Mouse (Mus musculus): ENCODE results near the gene Ifnlr1. TPM values are rescaled to one million over a fixed set of nuclear protein-coding genes. Genes with fewer than 3 reads are reported as not detected.

The Ifnlr1 gene
- polyA plus RNA-seq, 1 experiment from 2014 or later: 2.1 TPM

GRCm38 (mm10) chr4:135679316-135679715 is 6.8 kb upstream of the Ifnlr1 start:
- Histone ChIP-seq H3K4me2 (ENCODE audit: low read depth, low read length) (no peak overlapping the region), H3K36me3 (ENCODE audit: control insufficient read depth, insufficient read depth, low read length) (no peaks in the 10 kb centered on the region), H3K9ac (ENCODE audit: low read length) (no peak overlapping the region), H3K4me3 (ENCODE audit: low read length) (no peak overlapping the region), H3K4me1 (replicated peaks; ENCODE audit: control insufficient read depth, insufficient read depth, low read length) (no peaks in the 10 kb centered on the region), H3K9me3 (ENCODE audit: control insufficient read depth, low read length) (no peaks in the 10 kb centered on the region), H3K27ac (ENCODE audit: low read length) (no peak overlapping the region), H3K27me3 (ENCODE audit: control insufficient read depth, insufficient read depth, low read depth, low read length) (no peaks in the 10 kb centered on the region)
- 51% methylated on average over 4 of the region's 4 CpGs for WGBS
- ATAC-seq (ENCODE audit: low read depth): no peak

- no peak for ATAC-seq (ENCODE audit: low read depth)
- WGBS: 67% methylated on average over 5 of the region's 5 CpGs
- H3K4me1 ChIP-seq (replicated peaks; ENCODE audit: control insufficient read depth, insufficient read depth, low read length): no peaks in the 10 kb centered on the region
- no peaks in the 10 kb centered on the region for H3K36me3 ChIP-seq (ENCODE audit: control insufficient read depth, insufficient read depth, low read length)
- no peak overlapping the region for H3K9ac ChIP-seq (ENCODE audit: low read length)
- H3K27ac ChIP-seq (ENCODE audit: low read length): no peak overlapping the region
- H3K4me3 ChIP-seq (ENCODE audit: low read length): no peak overlapping the region
- no peak overlapping the region for H3K4me2 ChIP-seq (ENCODE audit: low read depth, low read length)
- H3K9me3 ChIP-seq (ENCODE audit: control insufficient read depth, low read length): no peaks in the 10 kb centered on the region
- peaks cover 9% of the 10 kb centered on the region; the same call in 1 of the 2 replicates for H3K27me3 ChIP-seq (ENCODE audit: control insufficient read depth, insufficient read depth, low read depth, low read length)
Observed at GRCm38 (mm10) chr4:135681789-135682188, 4.3 kb upstream of the Ifnlr1 start.

- no peaks in the 10 kb centered on the region for H3K4me1 ChIP-seq (replicated peaks; ENCODE audit: control insufficient read depth, insufficient read depth, low read length)
- no peaks in the 10 kb centered on the region for H3K9me3 ChIP-seq (ENCODE audit: control insufficient read depth, low read length)
- no peak overlapping the region for H3K9ac ChIP-seq (ENCODE audit: low read length)
- no peaks in the 10 kb centered on the region for H3K36me3 ChIP-seq (ENCODE audit: control insufficient read depth, insufficient read depth, low read length)
- no peak overlapping the region for H3K27ac ChIP-seq (ENCODE audit: low read length)
- peaks cover 16% of the 10 kb centered on the region; the same call in 1 of the 2 replicates for H3K27me3 ChIP-seq (ENCODE audit: control insufficient read depth, insufficient read depth, low read depth, low read length)
- H3K4me2 ChIP-seq (ENCODE audit: low read depth, low read length): no peak overlapping the region
- H3K4me3 ChIP-seq (ENCODE audit: low read length): no peak overlapping the region
- ATAC-seq (ENCODE audit: low read depth): no peak
- WGBS: 23% methylated on average over 4 of the region's 4 CpGs
Observed at GRCm38 (mm10) chr4:135683553-135683952, 2.5 kb upstream of the Ifnlr1 start.

- WGBS: 26% methylated on average over 3 of the region's 3 CpGs
- no peak for ATAC-seq (ENCODE audit: low read depth)
- Histone ChIP-seq H3K4me3 (ENCODE audit: low read length) (no peak overlapping the region), H3K9me3 (ENCODE audit: control insufficient read depth, low read length) (no peaks in the 10 kb centered on the region), H3K9ac (ENCODE audit: low read length) (no peak overlapping the region), H3K4me1 (replicated peaks; ENCODE audit: control insufficient read depth, insufficient read depth, low read length) (no peaks in the 10 kb centered on the region), H3K27ac (ENCODE audit: low read length) (no peak overlapping the region), H3K27me3 (ENCODE audit: control insufficient read depth, insufficient read depth, low read depth, low read length) (peaks cover 16% of the 10 kb centered on the region; the same call in 1 of the 2 replicates), H3K36me3 (ENCODE audit: control insufficient read depth, insufficient read depth, low read length) (no peaks in the 10 kb centered on the region), H3K4me2 (ENCODE audit: low read depth, low read length) (no peak overlapping the region)
Observed at GRCm38 (mm10) chr4:135684731-135685130, 1.4 kb upstream of the Ifnlr1 start.

GRCm38 (mm10) chr4:135686568-135686953 is 474 bp downstream of the Ifnlr1 start:
- Histone ChIP-seq H3K27me3 (ENCODE audit: control insufficient read depth, insufficient read depth, low read depth, low read length) (peaks cover 16% of the 10 kb centered on the region; the same call in 1 of the 2 replicates), H3K9me3 (ENCODE audit: control insufficient read depth, low read length) (no peaks in the 10 kb centered on the region), H3K4me3 (ENCODE audit: low read length) (peak overlapping the region; percentile 60), H3K27ac (ENCODE audit: low read length) (peak overlapping the region; percentile 34), H3K4me2 (ENCODE audit: low read depth, low read length) (peak overlapping the region; percentile 93), H3K9ac (ENCODE audit: low read length) (peak overlapping the region; percentile 75), H3K4me1 (replicated peaks; ENCODE audit: control insufficient read depth, insufficient read depth, low read length) (no peaks in the 10 kb centered on the region), H3K36me3 (ENCODE audit: control insufficient read depth, insufficient read depth, low read length) (no peaks in the 10 kb centered on the region)
- under 1% methylated on average over 21 of the region's 21 CpGs for WGBS
- ATAC-seq (ENCODE audit: low read depth): no peak; the same call in 1 of the 2 replicates

DNA sequence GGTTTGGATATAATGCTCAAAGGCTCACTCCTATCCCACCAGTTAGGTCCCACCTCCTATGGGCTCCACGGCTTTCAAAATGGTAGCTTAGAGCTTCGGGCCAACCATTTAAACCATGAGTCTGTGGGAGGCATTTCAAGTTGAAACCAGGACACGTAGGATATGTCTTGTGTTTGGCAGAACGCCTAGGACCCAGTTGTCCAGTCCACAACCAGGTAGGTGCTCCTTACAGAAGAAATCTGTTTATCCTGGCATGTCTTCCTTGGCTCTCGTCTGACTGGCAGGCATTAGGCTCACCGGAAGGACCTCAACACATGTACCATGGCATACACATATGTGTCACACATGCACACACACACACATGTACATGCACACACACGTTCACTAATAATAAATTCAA is 3.7 kb downstream of the Ifnlr1 start:
- WGBS: 81% methylated on average over 7 of the region's 7 CpGs
- no peaks in the 10 kb centered on the region for H3K9me3 ChIP-seq (ENCODE audit: control insufficient read depth, low read length)
- no peak for ATAC-seq (ENCODE audit: low read depth)
- no peak overlapping the region for H3K27ac ChIP-seq (ENCODE audit: low read length)
- H3K27me3 ChIP-seq (ENCODE audit: control insufficient read depth, insufficient read depth, low read depth, low read length): peaks cover 15% of the 10 kb centered on the region; the same call in 1 of the 2 replicates
- no peaks in the 10 kb centered on the region for H3K4me1 ChIP-seq (replicated peaks; ENCODE audit: control insufficient read depth, insufficient read depth, low read length)
- no peak overlapping the region for H3K4me3 ChIP-seq (ENCODE audit: low read length)
- no peak overlapping the region for H3K9ac ChIP-seq (ENCODE audit: low read length)
- no peaks in the 10 kb centered on the region for H3K36me3 ChIP-seq (ENCODE audit: control insufficient read depth, insufficient read depth, low read length)
- no peak overlapping the region for H3K4me2 ChIP-seq (ENCODE audit: low read depth, low read length)

DNA sequence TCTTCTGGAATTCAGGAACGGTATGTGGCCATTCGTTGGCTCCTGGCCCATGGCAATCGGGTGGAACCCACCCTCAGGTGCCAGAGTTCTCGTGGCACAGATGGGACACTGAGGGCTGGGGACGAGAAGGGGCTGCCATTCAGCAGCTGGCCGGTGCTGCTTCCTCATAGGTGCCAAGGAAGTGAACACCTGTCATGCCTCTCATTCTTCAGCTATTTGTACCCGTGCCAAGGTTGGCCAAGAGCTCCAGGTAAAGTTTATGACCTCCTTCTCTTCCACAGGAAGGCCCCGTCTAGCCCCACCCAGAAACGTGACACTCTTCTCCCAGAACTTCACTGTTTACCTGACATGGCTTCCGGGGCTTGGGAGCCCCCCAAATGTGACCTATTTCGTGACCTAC is 4.2 kb downstream of the Ifnlr1 start:
- peak; percentile 52; the same call in 1 of the 2 replicates for ATAC-seq (ENCODE audit: low read depth)

GRCm38 (mm10) chr4:135692916-135693315 is 6.8 kb downstream of the Ifnlr1 start:
- H3K36me3 ChIP-seq (ENCODE audit: control insufficient read depth, insufficient read depth, low read length): no peaks in the 10 kb centered on the region
- no peaks in the 10 kb centered on the region for H3K4me1 ChIP-seq (replicated peaks; ENCODE audit: control insufficient read depth, insufficient read depth, low read length)
- H3K9ac ChIP-seq (ENCODE audit: low read length): no peak overlapping the region
- no peaks in the 10 kb centered on the region for H3K9me3 ChIP-seq (ENCODE audit: control insufficient read depth, low read length)
- H3K27me3 ChIP-seq (ENCODE audit: control insufficient read depth, insufficient read depth, low read depth, low read length): no peaks in the 10 kb centered on the region; the same call in 1 of the 2 replicates
- WGBS: 72% methylated on average over 4 of the region's 4 CpGs
- no peak overlapping the region for H3K4me2 ChIP-seq (ENCODE audit: low read depth, low read length)
- H3K4me3 ChIP-seq (ENCODE audit: low read length): no peak overlapping the region
- H3K27ac ChIP-seq (ENCODE audit: low read length): no peak overlapping the region
- no peak for ATAC-seq (ENCODE audit: low read depth)

More for the DNA sequence above, 4.2 kb downstream of the Ifnlr1 start:
- no peak overlapping the region for H3K27ac ChIP-seq (ENCODE audit: low read length)
- no peaks in the 10 kb centered on the region for H3K36me3 ChIP-seq (ENCODE audit: control insufficient read depth, insufficient read depth, low read length)
- H3K4me3 ChIP-seq (ENCODE audit: low read length): no peak overlapping the region
- no peak overlapping the region for H3K4me2 ChIP-seq (ENCODE audit: low read depth, low read length)
- H3K4me1 ChIP-seq (replicated peaks; ENCODE audit: control insufficient read depth, insufficient read depth, low read length): no peaks in the 10 kb centered on the region
- peaks cover 12% of the 10 kb centered on the region; the same call in 1 of the 2 replicates for H3K27me3 ChIP-seq (ENCODE audit: control insufficient read depth, insufficient read depth, low read depth, low read length)
- WGBS: 54% methylated on average over 11 of the region's 11 CpGs
- no peak overlapping the region for H3K9ac ChIP-seq (ENCODE audit: low read length)
- no peaks in the 10 kb centered on the region for H3K9me3 ChIP-seq (ENCODE audit: control insufficient read depth, low read length)

DNA sequence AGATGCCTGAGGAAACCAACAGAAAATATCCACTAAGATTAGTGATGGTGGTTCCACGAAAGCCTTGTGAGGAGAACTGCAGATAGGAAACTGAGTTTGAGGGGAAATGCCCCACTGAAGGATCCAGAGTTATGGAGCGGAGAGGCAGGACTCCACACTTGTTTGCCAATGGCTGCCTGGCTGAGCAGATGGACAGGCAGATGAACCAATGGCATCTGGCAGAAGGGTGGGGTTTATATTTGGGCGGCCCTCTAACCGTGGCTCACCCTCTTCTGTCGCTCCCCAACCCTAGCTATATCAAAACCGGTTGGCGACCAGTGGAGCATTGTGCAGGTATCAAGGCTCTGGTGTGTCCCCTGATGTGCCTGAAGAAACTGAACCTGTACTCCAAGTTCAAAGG is 12.4 kb downstream of the Ifnlr1 start:
- H3K4me2 ChIP-seq (ENCODE audit: low read depth, low read length): no peak overlapping the region
- ATAC-seq (ENCODE audit: low read depth): no peak

DNA sequence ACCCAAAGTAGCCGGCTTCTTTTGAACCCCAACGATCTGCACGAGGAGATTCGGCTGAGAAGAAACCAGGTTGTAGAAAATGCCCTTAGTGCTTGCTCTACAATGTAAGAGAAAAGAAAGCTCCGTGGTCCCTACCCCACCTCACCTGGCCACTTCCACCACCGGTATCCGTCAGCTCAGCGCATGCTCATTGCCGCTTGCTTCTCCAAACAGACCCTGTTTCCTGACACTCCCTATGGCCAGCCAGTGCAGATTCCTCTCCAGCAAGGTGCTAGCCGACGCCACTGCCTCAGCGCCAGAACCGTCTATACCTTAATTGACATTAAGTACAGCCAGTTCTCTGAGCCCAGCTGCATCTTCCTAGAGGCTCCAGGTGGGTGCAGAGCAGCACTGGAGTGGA is 17.4 kb downstream of the Ifnlr1 start:
- H3K27me3 ChIP-seq (ENCODE audit: control insufficient read depth, insufficient read depth, low read depth, low read length): no peaks in the 10 kb centered on the region
- no peak overlapping the region for H3K27ac ChIP-seq (ENCODE audit: low read length)
- ATAC-seq (ENCODE audit: low read depth): no peak
- WGBS: 61% methylated on average over 13 of the region's 13 CpGs
- H3K36me3 ChIP-seq (ENCODE audit: control insufficient read depth, insufficient read depth, low read length): no peaks in the 10 kb centered on the region
- H3K4me2 ChIP-seq (ENCODE audit: low read depth, low read length): no peak overlapping the region
- no peak overlapping the region for H3K4me3 ChIP-seq (ENCODE audit: low read length)
- no peaks in the 10 kb centered on the region for H3K9me3 ChIP-seq (ENCODE audit: control insufficient read depth, low read length)
- no peak overlapping the region for H3K9ac ChIP-seq (ENCODE audit: low read length)
- 0 out of 2 replicates have a peak, but pooled peaks cover 3% of the 10 kb centered on the region for H3K4me1 ChIP-seq (replicated peaks; ENCODE audit: control insufficient read depth, insufficient read depth, low read length)

More for the DNA sequence above, 12.4 kb downstream of the Ifnlr1 start:
- H3K27ac ChIP-seq (ENCODE audit: low read length): no peak overlapping the region
- H3K9me3 ChIP-seq (ENCODE audit: control insufficient read depth, low read length): no peaks in the 10 kb centered on the region
- H3K4me3 ChIP-seq (ENCODE audit: low read length): no peak overlapping the region
- 80% methylated on average over 7 of the region's 7 CpGs for WGBS
- H3K36me3 ChIP-seq (ENCODE audit: control insufficient read depth, insufficient read depth, low read length): no peaks in the 10 kb centered on the region
- 0 out of 2 replicates have a peak, but pooled peaks cover 3% of the 10 kb centered on the region for H3K4me1 ChIP-seq (replicated peaks; ENCODE audit: control insufficient read depth, insufficient read depth, low read length)
- H3K27me3 ChIP-seq (ENCODE audit: control insufficient read depth, insufficient read depth, low read depth, low read length): no peaks in the 10 kb centered on the region
- H3K9ac ChIP-seq (ENCODE audit: low read length): no peak overlapping the region
